Mouse (Mus musculus) MEL (cell line): Measurements from ENCODE around the gene Gm10118. TPM values are rescaled to one million over a fixed set of nuclear protein-coding genes. Genes with fewer than 3 reads are reported as not detected.

Source experiments
- DNase-seq: peaks from one replicate; pipeline ENCODE4 v3.0.0; 2011; ENCODE audit warnings: low read depth, low spot score
- H3K27ac ChIP-seq: 2 replicates; pipeline ENCODE4 v1.5.1; 2012; ENCODE audit warnings: low read depth, mild to moderate bottlenecking, control low read depth, low read length, moderate library complexity; ENCODE audit not compliant: control insufficient read depth
- H3K27me3 ChIP-seq, 2 experiments: fragments of 150-350 bp in 1 of 2; sonication (generic) in 1 of 2; 2 replicates each; pipeline ENCODE4 v1.6.1; 2012; ENCODE audit warnings: low read length in 2 of 2, mild to moderate bottlenecking in 2 of 2, improper control_type of control experiment in 1 of 2, moderate library complexity in 1 of 2; ENCODE audit not compliant: insufficient read depth in 2 of 2, control insufficient read depth in 1 of 2
- H3K36me3 ChIP-seq, 2 experiments: 2 replicates each; pipeline ENCODE4 v1.6.1; 2012 to 2014; ENCODE audit warnings: low read length in 2 of 2, improper control_type of control experiment in 1 of 2, inconsistent platforms in 1 of 2, mild to moderate bottlenecking in 1 of 2; ENCODE audit not compliant: insufficient read depth in 2 of 2, control insufficient read depth in 1 of 2
- H3K4me1 ChIP-seq, 2 experiments: fragments of 150-350 bp in 1 of 2; sonication (generic) in 1 of 2; 2 replicates each; pipeline ENCODE4 v1.6.1; 2012; ENCODE audit warnings: low read length in 2 of 2, improper control_type of control experiment in 1 of 2, mild to moderate bottlenecking in 1 of 2; ENCODE audit not compliant: insufficient read depth in 2 of 2, control insufficient read depth in 1 of 2
- H3K4me3 ChIP-seq, 2 experiments: fragments of 150-350 bp in 1 of 2; sonication (generic) in 1 of 2; 2 replicates each; pipeline ENCODE4 v1.5.1; 2012; ENCODE audit warnings: low read depth in 2 of 2, low read length in 2 of 2, mild to moderate bottlenecking in 2 of 2, moderate library complexity in 2 of 2, control low read depth in 1 of 2, improper control_type of control experiment in 1 of 2; ENCODE audit not compliant: control insufficient read depth in 1 of 2, insufficient read depth in 1 of 2
- H3K79me2 ChIP-seq: 2 replicates; pipeline ENCODE4 v1.6.1; 2012; ENCODE audit warnings: mild to moderate bottlenecking, low read length, moderate library complexity; ENCODE audit not compliant: control insufficient read depth, poor library complexity, insufficient read depth
- H3K9ac ChIP-seq: 2 replicates; pipeline ENCODE4 v1.6.1; 2012; ENCODE audit warnings: low read depth, mild to moderate bottlenecking, control low read depth, low read length, moderate library complexity; ENCODE audit not compliant: control insufficient read depth, poor library complexity, severe bottlenecking
- H3K9me3 ChIP-seq: fragments of 150-350 bp; sonication (generic); replicated peaks from 2 replicates; pipeline ENCODE4 v1.6.1; 2012; ENCODE audit warnings: mild to moderate bottlenecking, low read length, improper control_type of control experiment, moderate library complexity; ENCODE audit not compliant: insufficient read depth
- BHLHE40 ChIP-seq: IDR thresholded peaks from 2 replicates; pipeline ENCODE4 v1.6.1; 2012; ENCODE audit warnings: low read depth, mild to moderate bottlenecking, inconsistent platforms, low read length, improper control_type of control experiment, borderline replicate concordance
- CHD1 ChIP-seq: IDR thresholded peaks from 2 replicates; pipeline ENCODE4 v1.6.1; 2012; ENCODE audit warnings: low read depth, mild to moderate bottlenecking, inconsistent platforms, low read length, improper control_type of control experiment
- CHD2 ChIP-seq: IDR thresholded peaks from 2 replicates; pipeline ENCODE4 v1.6.1; 2011; ENCODE audit warnings: low read length, improper control_type of control experiment
- E2F4 ChIP-seq: IDR thresholded peaks from 2 replicates; pipeline ENCODE4 v1.6.1; 2011; ENCODE audit warnings: low read depth, low read length, improper control_type of control experiment, borderline replicate concordance
- EP300 ChIP-seq, 2 experiments: IDR thresholded peaks; 2 replicates each; pipeline ENCODE4 v1.6.1; 2011; ENCODE audit warnings: improper control_type of control experiment in 2 of 2, low read length in 2 of 2, low read depth in 1 of 2, mild to moderate bottlenecking in 1 of 2
- GABPA ChIP-seq: IDR thresholded peaks from 2 replicates; pipeline ENCODE4 v1.6.1; 2012; ENCODE audit warnings: low read depth, mild to moderate bottlenecking, inconsistent platforms, low read length, improper control_type of control experiment, moderate library complexity
- HCFC1 ChIP-seq: IDR thresholded peaks from 2 replicates; pipeline ENCODE4 v1.6.1; 2012; ENCODE audit warnings: low read depth, mild to moderate bottlenecking, inconsistent platforms, low read length, improper control_type of control experiment, moderate library complexity
- JUND ChIP-seq: IDR thresholded peaks from 2 replicates; pipeline ENCODE4 v1.6.1; 2011; ENCODE audit warnings: low read depth, mild to moderate bottlenecking, improper control_type of control experiment, low read length
- KAT2A ChIP-seq: conservative IDR thresholded peaks from 2 replicates; pipeline ENCODE4 v1.6.1; 2012; ENCODE audit warnings: low read depth, low read length, improper control_type of control experiment, inconsistent platforms
- MAFK ChIP-seq: IDR thresholded peaks from 2 replicates; pipeline ENCODE4 v1.6.1; 2011; ENCODE audit warnings: low read depth, mild to moderate bottlenecking, low read length, improper control_type of control experiment, borderline replicate concordance
- MAX ChIP-seq: IDR thresholded peaks from 2 replicates; pipeline ENCODE4 v1.6.1; 2011; ENCODE audit warnings: low read length, improper control_type of control experiment
- MAZ ChIP-seq: IDR thresholded peaks from 2 replicates; pipeline ENCODE4 v1.6.1; 2012; ENCODE audit warnings: low read depth, mild to moderate bottlenecking, inconsistent platforms, low read length, improper control_type of control experiment
- MYB ChIP-seq: IDR thresholded peaks from 2 replicates; pipeline ENCODE4 v1.6.1; 2011; ENCODE audit warnings: mild to moderate bottlenecking, low read depth, low read length, improper control_type of control experiment
- NELFE ChIP-seq: IDR thresholded peaks from 2 replicates; pipeline ENCODE4 v1.6.1; 2011; ENCODE audit warnings: low read depth, low read length, improper control_type of control experiment
- NRF1 ChIP-seq: IDR thresholded peaks from 2 replicates; pipeline ENCODE4 v1.6.1; 2014; ENCODE audit warnings: low read depth, mild to moderate bottlenecking, inconsistent platforms, low read length, improper control_type of control experiment, moderate library complexity; ENCODE audit not compliant: poor library complexity, insufficient read depth, severe bottlenecking
- POLR2AphosphoS2 ChIP-seq: IDR thresholded peaks from 2 replicates; pipeline ENCODE4 v1.6.1; 2011; ENCODE audit warnings: low read length, improper control_type of control experiment
- RAD21 ChIP-seq: IDR thresholded peaks from 2 replicates; pipeline ENCODE4 v1.6.1; 2011; ENCODE audit warnings: mild to moderate bottlenecking, low read depth, low read length, improper control_type of control experiment
- RCOR1 ChIP-seq: IDR thresholded peaks from 2 replicates; pipeline ENCODE4 v1.6.1; 2012; ENCODE audit warnings: low read depth, mild to moderate bottlenecking, inconsistent platforms, low read length, improper control_type of control experiment
- TAL1 ChIP-seq: IDR thresholded peaks from 2 replicates; pipeline ENCODE4 v1.6.1; 2012; ENCODE audit warnings: mild to moderate bottlenecking, inconsistent platforms, low read length, moderate library complexity, mixed read lengths
- TBP ChIP-seq: IDR thresholded peaks from 2 replicates; pipeline ENCODE4 v1.8.0; 2011; ENCODE audit warnings: low read depth, low read length, improper control_type of control experiment
- TCF12 ChIP-seq: IDR thresholded peaks from 2 replicates; pipeline ENCODE4 v1.6.1; 2014; ENCODE audit warnings: low read depth, mild to moderate bottlenecking, inconsistent platforms, low read length, improper control_type of control experiment, moderate library complexity
- USF1 ChIP-seq: IDR thresholded peaks from 2 replicates; pipeline ENCODE4 v1.6.1; 2014; ENCODE audit warnings: low read depth, mild to moderate bottlenecking, inconsistent platforms, low read length, improper control_type of control experiment, moderate library complexity
- USF2 ChIP-seq, 2 experiments: IDR thresholded peaks; 2 replicates each; pipeline ENCODE4 v1.6.1; 2011 to 2012; ENCODE audit warnings: improper control_type of control experiment in 2 of 2, low read length in 2 of 2, borderline replicate concordance in 1 of 2, inconsistent platforms in 1 of 2, low read depth in 1 of 2, mild to moderate bottlenecking in 1 of 2; ENCODE audit not compliant: insufficient read depth in 1 of 2
- ZC3H11A ChIP-seq: IDR thresholded peaks from 2 replicates; pipeline ENCODE4 v1.6.1; 2012; ENCODE audit warnings: low read depth, mild to moderate bottlenecking, inconsistent platforms, low read length, improper control_type of control experiment
- ZKSCAN1 ChIP-seq: IDR thresholded peaks from 2 replicates; pipeline ENCODE4 v1.6.1; 2012; ENCODE audit warnings: low read depth, mild to moderate bottlenecking, inconsistent platforms, low read length, improper control_type of control experiment, moderate library complexity
- polyA plus RNA-seq, 2 experiments: library from polyadenylated mRNA; stranded (reverse) in 1 of 2; unstranded in 1 of 2; fragments of >175 nt in 1 of 2; fragments of >200 nt in 1 of 2; gene quantifications; 2 replicates each; pipeline versions ENCODE4 v1.2.1 to v1.2.4; 2012; ENCODE audit warnings: low replicate concordance in 2 of 2, low read depth in 1 of 2; ENCODE audit not compliant: insufficient read length in 2 of 2, insufficient read depth in 1 of 2, missing spikeins in 1 of 2
- total RNA-seq: library from RNA; depleted of rRNA; stranded (reverse); fragments of 300-350 nt; gene quantifications from 2 replicates; pipeline ENCODE4 v1.2.3, GENCODE M21; 2012

Gene Gm10118
- total and polyA plus RNA-seq, 3 experiments = not detected

GRCm38 (mm10) chr10:63945534-63945933, 18.3 kb upstream of the Gm10118 start:
- Histone ChIP-seq H3K36me3 (no peaks in the 10 kb centered on the region), H3K27ac (no peak overlapping the region), H3K4me3 (no peak overlapping the region), H3K4me1 (no peaks in the 10 kb centered on the region), H3K9ac (no peak overlapping the region), H3K79me2 (no peaks in the 10 kb centered on the region), H3K9me3 (no peaks in the 10 kb centered on the region), H3K27me3 (no peaks in the 10 kb centered on the region)
- TF ChIP-seq TCF12 = no peak
- TF ChIP-seq NRF1 = no peak
- no peak for TF ChIP-seq GABPA
- TF ChIP-seq MAX = no peak
- no peak for TF ChIP-seq NELFE
- no peak for TF ChIP-seq CHD2
- TF ChIP-seq JUND = no peak
- no peak for TF ChIP-seq CHD1
- no peak for TF ChIP-seq POLR2AphosphoS2
- TF ChIP-seq MAFK = no peak
- TF ChIP-seq TBP = no peak
- no peak for TF ChIP-seq ZKSCAN1
- DNase-seq = no peak

DNA sequence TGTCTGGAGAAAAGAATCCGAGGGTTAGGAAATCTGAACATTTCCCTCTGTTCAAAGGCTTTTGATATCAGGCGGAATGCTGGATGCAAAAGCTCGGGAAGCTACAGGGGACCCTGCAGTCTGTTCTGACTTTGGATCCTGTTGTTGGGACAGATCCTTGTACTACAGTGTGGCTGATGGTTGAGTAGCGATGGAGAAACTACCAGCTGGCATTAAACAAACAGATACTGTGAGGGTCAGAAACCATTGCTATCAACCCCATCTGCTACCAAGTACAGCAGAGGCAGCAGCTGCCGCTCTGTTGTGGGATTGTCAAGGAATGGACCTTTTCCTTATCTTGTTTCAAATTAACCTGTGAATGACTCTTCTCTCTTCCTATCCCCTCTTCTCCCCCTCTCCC, 6.7 kb upstream of the Gm10118 start:
- Histone ChIP-seq H3K9me3 (no peaks in the 10 kb centered on the region), H3K27me3 (no peaks in the 10 kb centered on the region), H3K4me1 (no peaks in the 10 kb centered on the region), H3K27ac (no peak overlapping the region), H3K79me2 (no peaks in the 10 kb centered on the region), H3K36me3 (no peaks in the 10 kb centered on the region), H3K9ac (no peak overlapping the region), H3K4me3 (no peak overlapping the region)
- DNase-seq = no peak
- no peak for TF ChIP-seq GABPA
- no peak for TF ChIP-seq MYB
- TF ChIP-seq KAT2A = no peak
- TF ChIP-seq E2F4 = no peak
- TF ChIP-seq EP300 (IDR thresholded peaks at IDR 0.05; ENCODE audit: low read depth in 1 of 2, low read length in 2 of 2) = no peak
- no peak for TF ChIP-seq ZKSCAN1
- TF ChIP-seq HCFC1 = no peak
- no peak for TF ChIP-seq BHLHE40
- TF ChIP-seq TAL1 = no peak
- no peak for TF ChIP-seq RCOR1
- no peak for TF ChIP-seq MAZ
- no peak for TF ChIP-seq RAD21
- TF ChIP-seq MAFK = no peak
- TF ChIP-seq USF1 = no peak
- no peak for TF ChIP-seq USF2 (IDR thresholded peaks at IDR 0.05; ENCODE audit: borderline replicate concordance in 1 of 2, insufficient read depth in 1 of 2, low read depth in 1 of 2, low read length in 2 of 2)
- TF ChIP-seq ZC3H11A = no peak
